Mouse (Mus musculus) myocyte (in vitro differentiated cells): ENCODE results near the gene Rnf43. TPM values are rescaled to one million over a fixed set of nuclear protein-coding genes. Genes with fewer than 3 reads are reported as not detected.

ENCODE experiments used
- H3K27me3 ChIP-seq: one replicate; pipeline ENCODE4 v1.6.1; 2011; ENCODE audit not compliant: control insufficient read depth, insufficient read depth, insufficient read length
- H3K36me3 ChIP-seq: one replicate; pipeline ENCODE4 v1.6.1; 2011; ENCODE audit not compliant: control insufficient read depth, insufficient read depth
- H3K4me2 ChIP-seq: one replicate; pipeline ENCODE4 v1.6.1; 2011; ENCODE audit warnings: low read depth, control low read depth
- H3K4me3 ChIP-seq: one replicate; pipeline ENCODE4 v1.5.1; 2011; ENCODE audit warnings: mild to moderate bottlenecking, control low read depth, moderate library complexity
- H3K79me2 ChIP-seq: one replicate; pipeline ENCODE4 v1.6.1; 2011; ENCODE audit not compliant: control insufficient read depth, insufficient read depth
- H3ac ChIP-seq: one replicate; pipeline ENCODE4 v1.6.1; 2011; ENCODE audit not compliant: control insufficient read depth, insufficient read length
- CEBPB ChIP-seq: IDR thresholded peaks from 2 replicates; pipeline ENCODE4 v1.6.1; 2011; ENCODE audit warnings: mild to moderate bottlenecking, moderate library complexity; ENCODE audit not compliant: poor library complexity, insufficient read depth, severe bottlenecking
- E2F4 ChIP-seq: IDR thresholded peaks from one replicate; pipeline ENCODE4 v1.6.1; 2011; ENCODE audit warnings: mild to moderate bottlenecking, control low read depth, moderate library complexity; ENCODE audit not compliant: insufficient read depth
- MAX ChIP-seq: IDR thresholded peaks from one replicate; pipeline ENCODE4 v1.6.1; 2011; ENCODE audit warnings: low read depth, mild to moderate bottlenecking, control low read depth
- MYOD1 ChIP-seq, 3 experiments: IDR thresholded peaks; one replicate each; pipeline ENCODE4 v1.6.1; 2011; ENCODE audit warnings: control low read depth in 2 of 3, low read depth in 2 of 3, mild to moderate bottlenecking in 2 of 3, moderate library complexity in 1 of 3; ENCODE audit not compliant: insufficient read length in 2 of 3, control insufficient read depth in 1 of 3
- MYOG ChIP-seq, 3 experiments: IDR thresholded peaks; one replicate each; pipeline ENCODE4 v1.6.1; 2011; ENCODE audit warnings: control low read depth in 2 of 3, low read depth in 2 of 3, mild to moderate bottlenecking in 2 of 3; ENCODE audit not compliant: insufficient read length in 2 of 3, control insufficient read depth in 1 of 3, insufficient read depth in 1 of 3
- POLR2A ChIP-seq: IDR thresholded peaks from one replicate; pipeline ENCODE4 v1.6.1; 2011; ENCODE audit warnings: low read depth, mild to moderate bottlenecking, control low read depth, moderate library complexity; ENCODE audit not compliant: insufficient read length
- POLR2AphosphoS2 ChIP-seq: IDR thresholded peaks from one replicate; pipeline ENCODE4 v1.6.1; 2011; ENCODE audit warnings: low read depth, control low read depth; ENCODE audit not compliant: insufficient read length
- REST ChIP-seq: IDR thresholded peaks from one replicate; pipeline ENCODE4 v1.6.1; 2011; ENCODE audit warnings: mild to moderate bottlenecking, control low read depth, moderate library complexity; ENCODE audit not compliant: insufficient read depth, insufficient read length
- SRF ChIP-seq: IDR thresholded peaks from one replicate; pipeline ENCODE4 v1.6.1; 2011; ENCODE audit warnings: low read depth; ENCODE audit not compliant: control insufficient read depth, insufficient read length
- TCF12 ChIP-seq: IDR thresholded peaks from one replicate; pipeline ENCODE4 v1.6.1; 2011; ENCODE audit warnings: mild to moderate bottlenecking, control low read depth; ENCODE audit not compliant: poor library complexity, insufficient read depth, severe bottlenecking
- TCF3 ChIP-seq: IDR thresholded peaks from one replicate; pipeline ENCODE4 v1.6.1; 2011; ENCODE audit warnings: low read depth, control low read depth; ENCODE audit not compliant: insufficient read length
- USF1 ChIP-seq: IDR thresholded peaks from one replicate; pipeline ENCODE4 v1.6.1; 2011; ENCODE audit warnings: low read depth, mild to moderate bottlenecking, control low read depth, moderate library complexity
- polyA plus RNA-seq: library from polyadenylated mRNA; unstranded; fragments of >200 nt; fragmentation: generic; extraction: Trizol; gene quantifications from one replicate; pipeline ENCODE4 v1.2.1, GENCODE M21; 2012; ENCODE audit warnings: missing spikeins

The Rnf43 gene
- polyA plus RNA-seq, 1 experiment = not detected

- Histone ChIP-seq H3K36me3 (no peaks in the 10 kb centered on the region), H3ac (no peak overlapping the region), H3K4me2 (no peak overlapping the region), H3K27me3 (peaks cover 43% of the 10 kb centered on the region), H3K4me3 (no peak overlapping the region), H3K79me2 (no peaks in the 10 kb centered on the region)
- TF ChIP-seq MYOG (IDR thresholded peaks at IDR 0.05; ENCODE audit: control insufficient read depth in 1 of 3, insufficient read depth in 1 of 3, insufficient read length in 2 of 3, low read depth in 2 of 3) (no peak), POLR2A (no peak), MAX (no peak)
Observed at GRCm38 (mm10) chr11:87678976-87679375, 16.5 kb downstream of the Rnf43 start.

- no peak overlapping the region for H3ac ChIP-seq
- H3K4me3 ChIP-seq = no peak overlapping the region
- H3K79me2 ChIP-seq = no peaks in the 10 kb centered on the region
- H3K36me3 ChIP-seq = no peaks in the 10 kb centered on the region
- H3K27me3 ChIP-seq = peaks cover 38% of the 10 kb centered on the region
- no peak overlapping the region for H3K4me2 ChIP-seq
- TF ChIP-seq POLR2AphosphoS2 (no peak), E2F4 (no peak), REST (no peak), TCF3 (no peak), MYOG (IDR thresholded peaks at IDR 0.05; ENCODE audit: control insufficient read depth in 1 of 3, insufficient read depth in 1 of 3, insufficient read length in 2 of 3, low read depth in 2 of 3) (no peak), SRF (no peak)
Observed at GRCm38 (mm10) chr11:87680786-87681185, 18.3 kb downstream of the Rnf43 start.

- no peaks in the 10 kb centered on the region for H3K36me3 ChIP-seq
- H3K79me2 ChIP-seq = no peaks in the 10 kb centered on the region
- H3K4me2 ChIP-seq = no peak overlapping the region
- no peak overlapping the region for H3K4me3 ChIP-seq
- H3K27me3 ChIP-seq = peaks cover 39% of the 10 kb centered on the region
- H3ac ChIP-seq = no peak overlapping the region
- TF ChIP-seq POLR2A = no peak
- TF ChIP-seq POLR2AphosphoS2 = no peak
- TF ChIP-seq USF1 = no peak
- no peak for TF ChIP-seq SRF
- no peak for TF ChIP-seq TCF3
- TF ChIP-seq TCF12 = no peak
- TF ChIP-seq CEBPB = no peak
- TF ChIP-seq MYOG (IDR thresholded peaks at IDR 0.05; ENCODE audit: control insufficient read depth in 1 of 3, insufficient read depth in 1 of 3, insufficient read length in 2 of 3, low read depth in 2 of 3) = no peak
- TF ChIP-seq MYOD1 (IDR thresholded peaks at IDR 0.05; ENCODE audit: control insufficient read depth in 1 of 3, insufficient read length in 2 of 3, low read depth in 2 of 3) = no peak
- TF ChIP-seq REST = no peak
Observed at GRCm38 (mm10) chr11:87682096-87682495, 19.6 kb downstream of the Rnf43 start.

GRCm38 (mm10) chr11:87682838-87683571 lies 20.5 kb downstream of the Rnf43 start:
- no peak overlapping the region for H3ac ChIP-seq
- TF ChIP-seq MAX (no peak), CEBPB (no peak), POLR2A (no peak), TCF12 (no peak), TCF3 (no peak), SRF (no peak), USF1 (no peak), POLR2AphosphoS2 (no peak), E2F4 (no peak), MYOD1 (IDR thresholded peaks at IDR 0.05; ENCODE audit: control insufficient read depth in 1 of 3, insufficient read length in 2 of 3, low read depth in 2 of 3) (no peak), MYOG (IDR thresholded peaks at IDR 0.05; ENCODE audit: control insufficient read depth in 1 of 3, insufficient read depth in 1 of 3, insufficient read length in 2 of 3, low read depth in 2 of 3) (no peak), REST (no peak)

GRCm38 (mm10) chr11:87686407-87686806 lies 23.9 kb downstream of the Rnf43 start:
- no peak overlapping the region for H3K4me3 ChIP-seq
- no peak overlapping the region for H3K4me2 ChIP-seq
- no peak for TF ChIP-seq SRF
- no peak for TF ChIP-seq USF1
- no peak for TF ChIP-seq POLR2AphosphoS2
- no peak for TF ChIP-seq MAX
- no peak for TF ChIP-seq REST
- TF ChIP-seq MYOD1 (IDR thresholded peaks at IDR 0.05; ENCODE audit: control insufficient read depth in 1 of 3, insufficient read length in 2 of 3, low read depth in 2 of 3) = no peak
- TF ChIP-seq MYOG (IDR thresholded peaks at IDR 0.05; ENCODE audit: control insufficient read depth in 1 of 3, insufficient read depth in 1 of 3, insufficient read length in 2 of 3, low read depth in 2 of 3) = no peak
- TF ChIP-seq CEBPB = no peak
- TF ChIP-seq TCF3 = no peak
- TF ChIP-seq TCF12 = no peak
- no peak for TF ChIP-seq E2F4
- no peak for TF ChIP-seq POLR2A
- H3K27me3 ChIP-seq = peaks cover 60% of the 10 kb centered on the region
- no peaks in the 10 kb centered on the region for H3K36me3 ChIP-seq
- no peak overlapping the region for H3ac ChIP-seq
- H3K79me2 ChIP-seq = no peaks in the 10 kb centered on the region

More at GRCm38 (mm10) chr11:87682838-87683571, 20.5 kb downstream of the Rnf43 start:
- no peaks in the 10 kb centered on the region for H3K36me3 ChIP-seq
- no peak overlapping the region for H3K4me2 ChIP-seq
- no peaks in the 10 kb centered on the region for H3K79me2 ChIP-seq
- H3K27me3 ChIP-seq = peaks cover 46% of the 10 kb centered on the region
- no peak overlapping the region for H3K4me3 ChIP-seq
